Mouse (Mus musculus): Measurements from ENCODE around the gene Gm8332. TPM values are rescaled to one million over a fixed set of nuclear protein-coding genes. Genes with fewer than 3 reads are reported as not detected.
"Not testable (repeated sequence)": the region's sequence is repeated elsewhere in the genome, so short reads cannot be mapped to it uniquely, and the experiment has no call there.

Gm8332 gene
- not detected for total RNA-seq (2021)
- long read RNA-seq, experiment 1: 0 reads
- long read RNA-seq, experiment 2: 0 reads

GRCm38 (mm10) chr12:88250000-88250399, at the start of gene Gm8332:
Gene Gm8332, minus strand, starts transcription at chr12:88250100.
- not testable (repeated sequence) for DNase-seq

- DNase-seq: not testable (repeated sequence)
These were observed 47.3 kb upstream of the Gm8332 start for GRCm38 (mm10) chr12:88297171-88297570.

- not testable (repeated sequence) for DNase-seq
These were observed 43.2 kb upstream of the Gm8332 start for GRCm38 (mm10) chr12:88293082-88293481.

GRCm38 (mm10) chr12:88285224-88285623, 35.3 kb upstream of the Gm8332 start:
- DNase-seq: not testable (repeated sequence)

GRCm38 (mm10) chr12:88274400-88274799, 24.5 kb upstream of the Gm8332 start, which contains the start of gene Gm5662:
Gene Gm5662, minus strand, starts transcription at chr12:88274500.
- DNase-seq: not testable (repeated sequence)

- DNase-seq: no peak
These were observed 7.3 kb upstream of the Gm8332 start for GRCm38 (mm10) chr12:88257241-88257640.

- DNase-seq: not testable (repeated sequence)
These were observed 6.0 kb upstream of the Gm8332 start for GRCm38 (mm10) chr12:88255917-88256316.

GRCm38 (mm10) chr12:88245786-88246185, 4.1 kb downstream of the Gm8332 start:
- not testable (repeated sequence) for DNase-seq

- DNase-seq: not testable (repeated sequence)
These were observed 7.0 kb downstream of the Gm8332 start for GRCm38 (mm10) chr12:88242940-88243339.

- no peak for DNase-seq
These were observed 30.5 kb downstream of the Gm8332 start for GRCm38 (mm10) chr12:88219445-88219844.

GRCm38 (mm10) chr12:88218059-88218458, 31.8 kb downstream of the Gm8332 start:
- DNase-seq: not testable (repeated sequence)

GRCm38 (mm10) chr12:88214641-88215040, 35.3 kb downstream of the Gm8332 start:
- no peak for DNase-seq

GRCm38 (mm10) chr12:88211458-88211857, 38.4 kb downstream of the Gm8332 start:
- DNase-seq: not testable (repeated sequence)

GRCm38 (mm10) chr12:88202856-88203255, 47.0 kb downstream of the Gm8332 start:
- DNase-seq: no peak

Other genes starting within 250 kb of the Gm8332 start
- gene Gm2075, start 238.3 kb downstream of the Gm8332 start, total RNA-seq (2021): not detected
- gene Gm6803, start 231.3 kb downstream of the Gm8332 start, total RNA-seq (2021): not detected
- gene Gm2056, start 223.1 kb downstream of the Gm8332 start, total RNA-seq (2021): not detected
- not detected for gene Gm16368, start 166.4 kb downstream of the Gm8332 start, total RNA-seq (2021)
- not detected for gene Gm10436, start 68.0 kb downstream of the Gm8332 start, total RNA-seq (2021)
- gene Gm5662, start 24.4 kb upstream of the Gm8332 start, total RNA-seq (2021): not detected
- gene Gm5039, start 73.9 kb upstream of the Gm8332 start, total RNA-seq (2021): not detected
- 10 to 100 TPM; 10.4 to 10.8 TPM for gene Adck1, start 110.5 kb upstream of the Gm8332 start, total RNA-seq (2021)